Mouse (Mus musculus): Measurements from ENCODE around the gene Dglucy. TPM values are rescaled to one million over a fixed set of nuclear protein-coding genes. Genes with fewer than 3 reads are reported as not detected.
"Not testable (repeated sequence)": the region's sequence is repeated elsewhere in the genome, so short reads cannot be mapped to it uniquely, and the experiment has no call there.

The Dglucy gene
- polyA plus RNA-seq, 1 experiment = 21.9 TPM

DNA sequence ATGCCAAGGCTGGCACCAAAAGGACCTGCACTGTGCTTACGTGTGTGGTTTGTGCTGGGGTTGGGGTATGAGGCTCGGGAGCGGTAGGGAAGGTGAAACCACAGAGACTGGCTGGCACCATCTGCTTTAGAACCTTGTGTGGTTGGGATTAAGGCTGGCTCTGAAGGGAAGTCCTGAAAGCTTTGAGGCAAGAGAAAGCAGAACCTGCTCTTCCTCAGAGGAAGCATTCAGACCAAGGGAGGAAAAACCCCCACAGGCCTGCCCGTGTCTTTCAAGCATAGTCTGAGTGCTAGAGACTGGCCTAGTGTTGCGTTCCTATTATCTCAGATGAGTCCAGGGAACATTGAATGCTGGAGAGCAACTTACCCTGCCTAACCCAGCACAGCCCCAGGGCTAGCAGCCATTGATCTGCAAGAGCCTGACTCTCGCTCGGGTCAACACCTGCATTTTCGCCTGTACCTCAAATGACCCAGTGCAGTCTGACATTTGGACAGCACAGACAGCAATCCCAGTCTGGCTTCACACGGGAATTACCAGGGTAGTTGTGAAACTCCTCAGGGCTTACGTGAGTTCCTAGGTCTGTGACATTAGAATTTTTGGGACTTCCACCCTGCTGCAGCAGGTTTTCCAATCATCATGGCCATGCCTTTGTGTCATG lies 452 bp upstream of the Dglucy start:
- Histone ChIP-seq H3K4me1 (ENCODE audit: control insufficient read depth, insufficient read depth, low read length) (peaks cover 11% of the 10 kb centered on the region), H3K27ac (ENCODE audit: insufficient read depth, low read length) (no peak overlapping the region; the same call in 1 of the 2 replicates), H3K4me3 (ENCODE audit: insufficient read depth, low read length) (no peak overlapping the region)
- no peak for TF ChIP-seq POLR2A (IDR thresholded peaks at IDR 0.05; ENCODE audit: low read depth, low read length)
- no peak for TF ChIP-seq CTCF (IDR thresholded peaks at IDR 0.05; ENCODE audit: borderline replicate concordance, insufficient read depth, low read length)

DNA sequence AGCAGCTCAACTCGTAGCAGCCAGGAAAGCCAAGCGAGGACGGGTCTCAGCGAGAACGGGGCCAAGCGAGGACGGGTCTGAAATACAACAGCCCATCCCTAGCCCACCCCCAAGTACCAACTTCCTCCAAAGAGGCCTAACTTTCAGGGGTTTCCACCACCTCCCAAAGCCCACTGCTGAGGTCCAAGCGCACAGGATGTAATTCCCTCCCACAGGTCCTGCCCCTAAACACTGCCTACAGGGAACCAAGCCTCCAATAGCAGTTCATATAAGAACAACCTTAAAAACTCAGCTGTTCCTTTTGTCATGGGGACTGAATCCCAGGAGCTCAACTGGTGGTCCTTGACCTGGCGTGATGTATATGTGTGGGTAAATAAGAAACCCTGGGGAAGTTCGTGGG lies 1.6 kb downstream of the Dglucy start:
- no peak overlapping the region for H3K4me3 ChIP-seq (ENCODE audit: insufficient read depth, low read length)
- TF ChIP-seq CTCF (IDR thresholded peaks at IDR 0.05; ENCODE audit: borderline replicate concordance, insufficient read depth, low read length) = no peak
- no peak for TF ChIP-seq POLR2A (IDR thresholded peaks at IDR 0.05; ENCODE audit: low read depth, low read length)
- no peak overlapping the region for H3K27ac ChIP-seq (ENCODE audit: insufficient read depth, low read length)
- H3K4me1 ChIP-seq (ENCODE audit: control insufficient read depth, insufficient read depth, low read length) = peaks cover 11% of the 10 kb centered on the region

DNA sequence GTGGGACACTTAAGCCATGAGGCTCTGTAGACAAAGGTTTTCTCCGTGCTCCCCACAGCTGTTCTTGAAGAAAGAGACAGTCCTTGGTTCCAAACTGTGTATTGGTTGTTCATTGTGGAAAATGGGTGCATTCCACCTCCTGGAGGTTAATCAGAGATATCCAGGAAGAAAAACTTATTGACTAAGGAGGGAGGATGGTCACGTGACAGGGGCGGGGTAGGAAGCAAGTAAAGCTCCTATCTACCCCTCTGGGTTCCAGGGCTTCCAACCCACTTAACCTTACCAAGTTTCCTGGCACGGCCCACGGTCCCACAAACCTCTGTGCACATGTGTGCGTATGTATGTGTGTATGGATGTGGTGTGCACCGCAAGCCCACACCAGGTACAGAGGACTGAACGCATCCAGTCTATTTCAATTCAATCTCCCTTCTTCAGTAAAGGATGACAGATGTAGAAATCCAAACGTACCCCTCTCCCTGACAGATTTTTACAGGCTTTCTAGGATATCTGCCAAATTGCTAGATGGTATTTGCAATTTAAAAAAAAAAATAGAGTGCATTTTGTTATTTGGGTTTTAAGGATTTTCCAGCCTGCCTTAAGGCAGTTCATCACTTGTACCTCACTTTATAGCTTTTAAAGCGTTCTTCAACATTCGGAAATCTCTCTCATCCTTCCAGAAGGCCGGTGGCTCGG lies 2.7 kb downstream of the Dglucy start:
- no peak for TF ChIP-seq POLR2A (IDR thresholded peaks at IDR 0.05; ENCODE audit: low read depth, low read length)
- H3K4me3 ChIP-seq (ENCODE audit: insufficient read depth, low read length) = no peak overlapping the region
- no peak overlapping the region for H3K27ac ChIP-seq (ENCODE audit: insufficient read depth, low read length)
- peaks cover 5% of the 10 kb centered on the region; the same call in 1 of the 2 replicates for H3K4me1 ChIP-seq (ENCODE audit: control insufficient read depth, insufficient read depth, low read length)

GRCm38 (mm10) chr12:100784152-100784551 lies 5.3 kb downstream of the Dglucy start:
- Histone ChIP-seq H3K27ac (ENCODE audit: insufficient read depth, low read length) (no peak overlapping the region), H3K4me3 (ENCODE audit: insufficient read depth, low read length) (no peak overlapping the region), H3K4me1 (ENCODE audit: control insufficient read depth, insufficient read depth, low read length) (peaks cover 4% of the 10 kb centered on the region; the same call in 1 of the 2 replicates)
- TF ChIP-seq POLR2A (IDR thresholded peaks at IDR 0.05; ENCODE audit: low read depth, low read length) = no peak
- no peak for TF ChIP-seq CTCF (IDR thresholded peaks at IDR 0.05; ENCODE audit: borderline replicate concordance, insufficient read depth, low read length)

DNA sequence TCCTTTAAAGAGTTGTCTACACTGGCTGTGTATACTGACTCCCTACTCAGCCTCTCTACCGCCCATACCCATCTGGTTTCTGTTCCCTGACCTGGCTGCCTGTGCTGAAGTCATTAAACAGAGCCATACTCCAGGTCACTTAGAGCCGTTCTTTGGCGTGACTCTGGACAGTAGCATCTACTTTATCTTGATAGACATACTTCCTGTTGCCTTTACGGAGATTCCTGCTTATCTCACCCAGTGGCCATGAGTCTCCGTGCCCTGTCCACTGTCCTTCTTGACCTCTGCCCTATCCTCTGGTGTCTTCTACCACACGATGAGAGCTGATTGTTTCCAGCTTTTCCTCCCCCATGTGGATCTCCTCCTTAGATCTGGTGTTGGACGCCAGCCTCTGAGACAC lies 6.5 kb downstream of the Dglucy start:
- TF ChIP-seq CTCF (IDR thresholded peaks at IDR 0.05; ENCODE audit: borderline replicate concordance, insufficient read depth, low read length) (no peak), POLR2A (IDR thresholded peaks at IDR 0.05; ENCODE audit: low read depth, low read length) (no peak)
- Histone ChIP-seq H3K4me3 (ENCODE audit: insufficient read depth, low read length) (no peak overlapping the region), H3K4me1 (ENCODE audit: control insufficient read depth, insufficient read depth, low read length) (no peaks in the 10 kb centered on the region), H3K27ac (ENCODE audit: insufficient read depth, low read length) (no peak overlapping the region)

DNA sequence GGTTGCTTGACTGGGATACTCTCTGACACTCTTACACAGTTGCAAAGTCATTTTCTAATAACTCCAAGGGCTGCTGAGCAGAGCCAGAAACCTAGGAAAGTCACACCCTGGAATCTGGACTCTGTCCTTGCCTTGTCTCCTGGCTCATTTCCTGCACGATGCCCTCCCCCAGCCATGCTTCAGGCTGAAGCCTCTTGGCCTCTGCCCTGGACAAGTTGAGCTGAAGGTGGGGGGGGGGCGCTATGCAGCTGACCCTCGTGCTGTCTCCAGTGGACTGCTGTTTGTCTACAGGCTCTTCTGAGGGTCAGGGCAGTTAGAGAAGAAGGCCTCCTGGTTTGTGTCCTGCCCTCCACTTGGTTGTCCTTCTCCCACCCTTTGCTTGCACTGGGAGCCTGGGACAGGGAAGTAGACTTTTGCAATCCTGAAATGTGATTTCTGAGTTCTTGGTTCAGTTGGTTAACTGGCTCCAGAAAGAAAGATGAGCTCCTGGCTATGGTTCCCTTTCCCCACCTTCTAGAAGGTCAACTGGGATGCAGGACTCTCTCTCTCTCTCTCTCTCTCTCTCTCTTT lies 11.2 kb downstream of the Dglucy start:
- TF ChIP-seq CTCF (IDR thresholded peaks at IDR 0.05; ENCODE audit: borderline replicate concordance, insufficient read depth, low read length) (no peak), POLR2A (IDR thresholded peaks at IDR 0.05; ENCODE audit: low read depth, low read length) (no peak)
- Histone ChIP-seq H3K4me3 (ENCODE audit: insufficient read depth, low read length) (no peak overlapping the region), H3K4me1 (ENCODE audit: control insufficient read depth, insufficient read depth, low read length) (no peaks in the 10 kb centered on the region; the same call in 1 of the 2 replicates), H3K27ac (ENCODE audit: insufficient read depth, low read length) (no peak overlapping the region)

DNA sequence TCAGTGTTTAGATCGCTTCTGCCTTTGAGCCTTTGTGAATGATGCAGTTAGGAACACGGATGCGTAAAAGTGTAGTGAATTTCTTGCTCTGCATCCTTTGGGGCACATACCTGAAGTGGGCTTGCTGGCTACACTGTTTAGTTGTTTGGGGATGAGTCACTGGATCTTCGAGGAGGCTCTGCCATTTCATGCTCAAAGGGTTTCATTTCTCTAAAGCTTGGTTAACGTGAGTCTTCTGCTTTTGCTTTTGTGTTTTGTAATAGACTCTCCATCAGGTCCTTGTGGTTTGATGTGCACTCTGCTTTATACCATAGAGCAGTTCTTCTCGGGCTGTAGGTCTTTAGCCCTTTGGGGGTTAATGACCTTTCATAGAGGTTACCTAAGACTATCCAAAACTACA lies 12.6 kb downstream of the Dglucy start:
- Histone ChIP-seq H3K4me1 (ENCODE audit: control insufficient read depth, insufficient read depth, low read length) (no peaks in the 10 kb centered on the region; the same call in 1 of the 2 replicates), H3K27ac (ENCODE audit: insufficient read depth, low read length) (no peak overlapping the region), H3K4me3 (ENCODE audit: insufficient read depth, low read length) (no peak overlapping the region)
- no peak for TF ChIP-seq CTCF (IDR thresholded peaks at IDR 0.05; ENCODE audit: borderline replicate concordance, insufficient read depth, low read length)
- no peak for TF ChIP-seq POLR2A (IDR thresholded peaks at IDR 0.05; ENCODE audit: low read depth, low read length)

DNA sequence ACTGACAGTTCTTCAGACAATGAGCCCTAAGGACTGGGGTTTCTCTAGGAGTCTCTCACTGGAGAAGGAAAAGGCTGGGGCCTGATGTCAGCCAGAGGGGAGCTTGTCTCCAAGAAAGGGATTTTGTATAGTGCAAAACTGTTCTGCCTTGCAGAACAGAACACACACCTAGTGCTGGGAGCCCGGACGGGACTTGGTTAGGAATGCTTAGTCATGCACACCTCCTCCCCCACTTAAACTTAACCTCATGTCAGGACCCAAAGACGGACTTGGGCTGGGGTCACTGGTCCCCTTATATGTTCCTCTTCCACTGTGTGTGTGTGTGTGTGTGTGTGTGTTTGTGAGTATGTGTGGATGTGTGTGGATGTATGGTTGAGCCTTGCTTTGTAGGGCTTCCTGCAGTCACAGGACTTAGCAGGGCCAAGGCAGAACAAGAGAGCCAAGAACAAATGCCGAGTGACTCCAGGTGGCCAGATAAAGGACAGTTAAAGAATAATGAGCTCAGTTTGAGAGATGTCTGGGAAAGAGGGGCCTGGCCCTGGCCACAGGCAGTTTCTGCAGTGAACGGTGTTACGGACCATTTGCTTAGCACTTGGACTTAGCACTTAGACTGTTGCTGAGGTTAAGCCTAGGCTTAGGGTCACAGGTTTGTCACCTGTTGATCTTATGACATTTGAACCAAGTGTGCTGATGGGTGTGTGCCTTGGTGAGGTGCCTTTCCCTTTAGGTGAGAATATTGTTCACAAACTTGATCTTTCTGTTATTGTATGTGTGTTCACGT lies 15.8 kb downstream of the Dglucy start:
- Histone ChIP-seq H3K4me1 (ENCODE audit: control insufficient read depth, insufficient read depth, low read length) (no peaks in the 10 kb centered on the region; the same call in 1 of the 2 replicates), H3K4me3 (ENCODE audit: insufficient read depth, low read length) (no peak overlapping the region), H3K27ac (ENCODE audit: insufficient read depth, low read length) (no peak overlapping the region)
- TF ChIP-seq POLR2A (IDR thresholded peaks at IDR 0.05; ENCODE audit: low read depth, low read length) (no peak), CTCF (IDR thresholded peaks at IDR 0.05; ENCODE audit: borderline replicate concordance, insufficient read depth, low read length) (no peak)

DNA sequence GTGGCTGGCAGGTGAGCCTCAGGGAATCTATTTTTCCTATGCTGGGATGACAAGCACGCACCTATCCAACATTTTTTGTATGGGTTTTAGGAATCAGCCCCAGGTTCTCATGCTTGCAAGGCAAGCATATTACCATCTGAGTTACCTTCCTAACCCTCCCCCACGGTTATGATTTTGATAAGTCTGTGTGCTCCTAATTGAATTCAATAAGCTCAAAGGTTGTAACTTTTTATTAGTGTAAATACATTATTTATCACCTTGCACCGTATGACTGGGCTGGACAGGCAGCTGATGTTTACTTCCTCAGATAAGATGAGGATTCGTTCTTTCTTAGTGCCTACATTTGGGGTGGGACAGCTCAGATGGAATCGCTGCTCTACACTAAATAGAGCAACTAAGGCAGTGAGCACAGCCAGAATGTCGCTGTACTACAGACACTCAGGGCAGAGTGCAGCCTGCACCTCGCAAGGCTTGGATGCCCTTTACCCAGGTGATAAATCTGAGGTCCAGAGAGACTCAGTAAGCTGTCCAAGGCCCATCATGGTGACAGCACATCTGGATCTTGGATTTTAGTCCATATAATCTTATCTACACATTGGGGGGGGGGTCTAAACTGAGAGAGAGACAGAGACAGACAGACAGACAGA lies 16.7 kb downstream of the Dglucy start:
- H3K27ac ChIP-seq (ENCODE audit: insufficient read depth, low read length) = no peak overlapping the region
- TF ChIP-seq CTCF (IDR thresholded peaks at IDR 0.05; ENCODE audit: borderline replicate concordance, insufficient read depth, low read length) (no peak), POLR2A (IDR thresholded peaks at IDR 0.05; ENCODE audit: low read depth, low read length) (no peak)
- no peak overlapping the region for H3K4me3 ChIP-seq (ENCODE audit: insufficient read depth, low read length)
- H3K4me1 ChIP-seq (ENCODE audit: control insufficient read depth, insufficient read depth, low read length) = no peaks in the 10 kb centered on the region; the same call in 1 of the 2 replicates

- not testable (repeated sequence) for H3K4me3 ChIP-seq (ENCODE audit: insufficient read depth, low read length); H3K27ac ChIP-seq (ENCODE audit: insufficient read depth, low read length); H3K4me1 ChIP-seq (ENCODE audit: control insufficient read depth, insufficient read depth, low read length)
These were observed 24.5 kb downstream of the Dglucy start for GRCm38 (mm10) chr12:100803391-100803790.
